Mouse (Mus musculus) embryonic fibroblast, embryonic 13.5 days (primary cell): ENCODE data around the gene Apobec2.

Experiments
- CTCF ChIP-seq: IDR thresholded peaks from 2 replicates; pipeline ENCODE4 v1.5.1; 2011; ENCODE audit warnings: mild to moderate bottlenecking, control low read depth, low read length, moderate library complexity, borderline replicate concordance; ENCODE audit not compliant: insufficient read depth
- POLR2A ChIP-seq: IDR thresholded peaks from 2 replicates; pipeline ENCODE4 v1.6.1; 2011; ENCODE audit warnings: low read depth, mild to moderate bottlenecking, control low read depth, low read length, moderate library complexity

GRCm38 (mm10) chr17:48454688-48455087 is 22.0 kb upstream of the Apobec2 start, which contains the start of gene Unc5cl:
- TF ChIP-seq CTCF: no peak
- TF ChIP-seq POLR2A: no peak
